Mouse (Mus musculus): ENCODE results near the gene Nav2. TPM values are rescaled to one million over a fixed set of nuclear protein-coding genes. Genes with fewer than 3 reads are reported as not detected.

Nav2 gene
- polyA plus RNA-seq, 1 experiment from 2014 or later: 26.2 TPM

- H3K4me2 ChIP-seq: peak overlapping the region; percentile 44
Observed at GRCm38 (mm10) chr7:49635074-49635621, 726.6 kb downstream of the Nav2 start.

GRCm38 (mm10) chr7:49635971-49636370 lies 727.5 kb downstream of the Nav2 start:
- H3K4me3 ChIP-seq: peak overlapping the region; percentile 26
- H3K4me1 ChIP-seq: peaks cover 31% of the 10 kb centered on the region
- H3K4me2 ChIP-seq: peak overlapping the region; percentile 9; the same call in 1 of the 2 replicates
- no peak overlapping the region for H3K27ac ChIP-seq
- H3K36me3 ChIP-seq (replicated peaks): no peaks in the 10 kb centered on the region
- ATAC-seq (replicated peaks): no peak
- no peaks in the 10 kb centered on the region for H3K9me3 ChIP-seq
- H3K27me3 ChIP-seq (replicated peaks): peaks cover 57% of the 10 kb centered on the region
- WGBS: 1% methylated on average over 22 of the region's 22 CpGs
- no peak overlapping the region for H3K9ac ChIP-seq

More at GRCm38 (mm10) chr7:49635074-49635621, 726.6 kb downstream of the Nav2 start:
- H3K9ac ChIP-seq: no peak overlapping the region
- WGBS: 0% methylated on average over 35 of the region's 35 CpGs
- peaks cover 31% of the 10 kb centered on the region for H3K4me1 ChIP-seq
- ATAC-seq (replicated peaks): no peak
- no peaks in the 10 kb centered on the region for H3K36me3 ChIP-seq (replicated peaks)
- no peaks in the 10 kb centered on the region for H3K9me3 ChIP-seq
- peaks cover 58% of the 10 kb centered on the region for H3K27me3 ChIP-seq (replicated peaks)
- no peak overlapping the region for H3K27ac ChIP-seq
- peak overlapping the region; percentile 26 for H3K4me3 ChIP-seq

- Histone ChIP-seq H3K27me3 (replicated peaks) (peaks cover 54% of the 10 kb centered on the region), H3K4me1 (peaks cover 31% of the 10 kb centered on the region), H3K4me2 (peak within 1 kb of the TSS; percentile 9; the same call in 1 of the 2 replicates), H3K4me3 (peak within 1 kb of the TSS; percentile 26), H3K9ac (no peak within 1 kb of the TSS), H3K9me3 (no peaks in the 10 kb centered on the region), H3K36me3 (replicated peaks) (no peaks in the 10 kb centered on the region), H3K27ac (no peak within 1 kb of the TSS)
- under 1% methylated on average over 29 of the region's 33 CpGs for WGBS
- ATAC-seq (replicated peaks): peak; percentile 57; the same call in 1 of the 2 replicates
Observed at GRCm38 (mm10) chr7:49636491-49637115, 728.1 kb downstream of the Nav2 start, which contains the start of gene Dbx1. Gene Dbx1 (minus strand): TSS chr7:49636849.

GRCm38 (mm10) chr7:49637281-49637680 lies 728.8 kb downstream of the Nav2 start:
- under 1% methylated on average over 9 of the region's 9 CpGs for WGBS

GRCm38 (mm10) chr7:49637851-49638663 lies 729.5 kb downstream of the Nav2 start:
- ATAC-seq (replicated peaks): no peak
- no peak overlapping the region for H3K4me2 ChIP-seq
- peaks cover 54% of the 10 kb centered on the region for H3K27me3 ChIP-seq (replicated peaks)
- no peak overlapping the region for H3K27ac ChIP-seq
- no peaks in the 10 kb centered on the region for H3K9me3 ChIP-seq
- no peaks in the 10 kb centered on the region for H3K36me3 ChIP-seq (replicated peaks)
- H3K4me1 ChIP-seq: peaks cover 31% of the 10 kb centered on the region
- WGBS: 1% methylated on average over 21 of the region's 21 CpGs
- no peak overlapping the region for H3K9ac ChIP-seq
- no peak overlapping the region for H3K4me3 ChIP-seq

More at GRCm38 (mm10) chr7:49637281-49637680, 728.8 kb downstream of the Nav2 start:
- Histone ChIP-seq H3K4me1 (peaks cover 31% of the 10 kb centered on the region), H3K4me3 (no peak overlapping the region), H3K27ac (no peak overlapping the region), H3K9me3 (no peaks in the 10 kb centered on the region), H3K9ac (no peak overlapping the region), H3K4me2 (no peak overlapping the region), H3K27me3 (replicated peaks) (peaks cover 52% of the 10 kb centered on the region), H3K36me3 (replicated peaks) (no peaks in the 10 kb centered on the region)
- no peak for ATAC-seq (replicated peaks)

GRCm38 (mm10) chr7:49638941-49639776 lies 730.6 kb downstream of the Nav2 start:
- 2% methylated on average over 35 of the region's 35 CpGs for WGBS
- H3K36me3 ChIP-seq (replicated peaks): no peaks in the 10 kb centered on the region
- peaks cover 54% of the 10 kb centered on the region for H3K27me3 ChIP-seq (replicated peaks)
- H3K4me3 ChIP-seq: no peak overlapping the region
- H3K27ac ChIP-seq: no peak overlapping the region
- no peak for ATAC-seq (replicated peaks)
- H3K9me3 ChIP-seq: no peaks in the 10 kb centered on the region
- H3K4me2 ChIP-seq: peak overlapping the region; percentile 10; the same call in 1 of the 2 replicates
- H3K9ac ChIP-seq: no peak overlapping the region
- peaks cover 20% of the 10 kb centered on the region; the same call in 1 of the 2 replicates for H3K4me1 ChIP-seq

GRCm38 (mm10) chr7:49639864-49640708 lies 731.6 kb downstream of the Nav2 start:
- peaks cover 13% of the 10 kb centered on the region; the same call in 1 of the 2 replicates for H3K4me1 ChIP-seq
- H3K9ac ChIP-seq: no peak overlapping the region
- no peaks in the 10 kb centered on the region for H3K9me3 ChIP-seq
- no peak overlapping the region for H3K4me3 ChIP-seq
- H3K36me3 ChIP-seq (replicated peaks): no peaks in the 10 kb centered on the region
- H3K4me2 ChIP-seq: no peak overlapping the region
- H3K27me3 ChIP-seq (replicated peaks): peaks cover 57% of the 10 kb centered on the region
- no peak for ATAC-seq (replicated peaks)
- H3K27ac ChIP-seq: no peak overlapping the region
- whole genome bisulfite sequencing: 12% methylated on average over 18 of the region's 18 CpGs

GRCm38 (mm10) chr7:49640709-49641305 lies 732.3 kb downstream of the Nav2 start:
- Histone ChIP-seq H3K4me2 (no peak overlapping the region), H3K27ac (no peak overlapping the region), H3K9ac (no peak overlapping the region), H3K4me1 (0 out of 2 replicates have a peak, but pooled peaks cover 9% of the 10 kb centered on the region), H3K27me3 (replicated peaks) (peaks cover 56% of the 10 kb centered on the region), H3K36me3 (replicated peaks) (no peaks in the 10 kb centered on the region), H3K9me3 (no peaks in the 10 kb centered on the region), H3K4me3 (no peak overlapping the region)
- 16% methylated on average over 3 of the region's 3 CpGs for WGBS
- 0 out of 2 replicates have a peak, but pooled peaks have one; percentile 34 for ATAC-seq (replicated peaks)
